In the genomic region with DNA sequence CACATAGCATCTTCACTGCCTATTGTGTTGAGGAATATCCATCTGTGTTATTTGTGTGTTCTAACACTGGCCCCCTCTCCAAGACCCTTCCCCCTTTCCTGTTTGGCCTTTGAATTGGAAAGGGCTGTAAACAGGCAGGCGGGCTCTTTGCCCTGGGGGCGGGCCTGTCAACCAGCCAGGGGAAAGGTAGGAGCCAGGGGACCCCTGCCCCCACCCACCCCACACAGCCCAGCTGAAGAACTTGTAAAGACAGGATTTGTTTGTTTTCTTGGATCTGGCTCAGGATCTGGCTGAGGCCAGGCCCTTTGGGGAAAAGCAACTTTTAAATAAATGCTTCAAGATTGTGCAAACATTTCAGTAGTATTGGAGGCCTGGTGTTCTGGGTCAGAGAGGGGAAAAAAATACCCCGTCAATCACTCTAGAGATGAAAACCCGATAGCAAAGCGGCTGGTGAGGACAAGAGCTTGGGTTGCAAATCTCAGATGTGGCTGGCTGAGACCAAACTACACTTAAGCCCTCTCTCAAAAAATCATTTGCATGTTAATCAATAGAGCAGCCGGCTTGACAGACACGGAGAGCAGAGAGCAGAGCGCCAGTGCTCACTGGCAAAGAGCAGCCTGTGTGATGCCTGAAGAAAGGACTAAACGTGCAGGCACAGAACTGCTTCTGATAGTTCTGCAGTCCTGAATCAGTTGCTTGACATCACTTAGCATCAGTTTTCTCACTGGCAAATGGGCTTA, we compare ENCODE assay signal across 11 mouse cellular contexts. TPM values are rescaled to one million over a fixed set of nuclear protein-coding genes. Genes with fewer than 3 reads are reported as not detected.
DNase-seq lines count a peak whose midpoint lies in the region; ATAC-seq and TF ChIP-seq lines count a peak whose summit lies in the region.
"Had no signal": no experiment of that assay in that cellular context is flagged by ENCODE, and none has a peak within 500 bp of the region (broad histone marks: within the 10 kb centered on the region; RNA-seq: fewer than 3 reads in every experiment).

No protein-coding gene starts in this region.

- TF ChIP-seq POLR2A in heart, adult 2 months (IDR thresholded peaks at IDR 0.05; ENCODE audit: insufficient read depth, low read depth, low read length): no peak

- no peaks in the 10 kb centered on the region for H3K36me3 ChIP-seq in forebrain, embryonic 11.5 days (ENCODE audit: control insufficient read depth, insufficient read depth, low read length)
- no peaks in the 10 kb centered on the region for H3K36me3 ChIP-seq in limb, embryonic 11.5 days (ENCODE audit: control insufficient read depth, insufficient read depth, low read length)
- H3K36me3 ChIP-seq in heart, adult 2 months (ENCODE audit: control insufficient read depth, insufficient read depth, low read length): no peaks in the 10 kb centered on the region
- H3K36me3 ChIP-seq: stomach, embryonic 15.5 days had no signal

- H3K27me3 ChIP-seq in forebrain, embryonic 11.5 days (ENCODE audit: control insufficient read depth, insufficient read depth, low read length): peaks cover 28% of the 10 kb centered on the region
- peaks cover 12% of the 10 kb centered on the region; the same call in 1 of the 2 replicates for H3K27me3 ChIP-seq in limb, embryonic 11.5 days (ENCODE audit: control insufficient read depth, insufficient read depth, low read length)
- H3K27me3 ChIP-seq in heart, adult 2 months (ENCODE audit: control insufficient read depth, insufficient read depth, low read length): no peaks in the 10 kb centered on the region

- DNase-seq in gastrocnemius, postnatal 14 days: peak; percentile 18
- no peak for DNase-seq in gastrocnemius, adult 8-10 months (ENCODE audit: low spot score in 2 of 2)
- peak; percentile 14 for DNase-seq in adipocyte (ENCODE audit: low spot score)
- peak; percentile 58 for DNase-seq in forebrain, embryonic 11.5 days (ENCODE audit: low spot score)
- DNase-seq in limb, embryonic 11.5 days (ENCODE audit: low spot score): peak; percentile 62
- no peak for DNase-seq in heart, adult 2 months
- DNase-seq in thymus, postnatal 14 days: no peak
- DNase-seq in left cerebral cortex, adult 18-20 months (ENCODE audit: low spot score in 2 of 2): no peak

- no peaks in the 10 kb centered on the region for H3K79me2 ChIP-seq in heart, adult 2 months (replicated peaks; ENCODE audit: control insufficient read depth, insufficient read depth, low read length)

- intact Hi-C loops in gastrocnemius, postnatal 14 days (cut with DNase I; ENCODE audit: low total_unique reads): no loop called here
- intact Hi-C loops in heart, adult 2 months (cut with DNase I): no loop called here

- no peak overlapping the region for H3K4me3 ChIP-seq in forebrain, embryonic 11.5 days (ENCODE audit: low read depth, low read length)
- no peak overlapping the region for H3K4me3 ChIP-seq in limb, embryonic 11.5 days (ENCODE audit: low read depth, low read length)
- H3K4me3 ChIP-seq in heart, adult 2 months: no peak overlapping the region
- H3K4me3 ChIP-seq: stomach, embryonic 15.5 days had no signal

- no peak overlapping the region for H3K27ac ChIP-seq in forebrain, embryonic 11.5 days (ENCODE audit: low read depth, low read length)
- H3K27ac ChIP-seq in limb, embryonic 11.5 days (replicated peaks; ENCODE audit: low read depth, low read length): peak overlapping the region; percentile 49; the same call in 1 of the 2 replicates
- no peak overlapping the region for H3K27ac ChIP-seq in heart, adult 2 months
- H3K27ac ChIP-seq: stomach, embryonic 15.5 days had no signal

- no peak; the same call in 1 of the 2 replicates for ATAC-seq in forebrain, embryonic 11.5 days (replicated peaks; ENCODE audit: low FRiP score)
- 0 out of 2 replicates have a peak, but pooled peaks have one; percentile 26 for ATAC-seq in limb, embryonic 11.5 days (ENCODE audit: insufficient number of reproducible peaks, low FRiP score, low TSS enrichment, low read depth)

- WGBS in forebrain, embryonic 11.5 days: 8% methylated on average over 9 of the region's 9 CpGs
- 9% methylated on average over 9 of the region's 9 CpGs for WGBS in limb, embryonic 11.5 days
- 48% methylated on average over 9 of the region's 9 CpGs for WGBS in heart, adult 2 months

- no peak overlapping the region for H3K4me2 ChIP-seq in forebrain, embryonic 11.5 days (ENCODE audit: low read depth, low read length, severe bottlenecking)
- no peak overlapping the region for H3K4me2 ChIP-seq in limb, embryonic 11.5 days (ENCODE audit: low read depth, severe bottlenecking)
- H3K4me2 ChIP-seq: stomach, embryonic 15.5 days had no signal

- H3K4me1 ChIP-seq in forebrain, embryonic 11.5 days (replicated peaks; ENCODE audit: control insufficient read depth, insufficient read depth, low read length): peaks cover 14% of the 10 kb centered on the region; the same call in 1 of the 2 replicates
- peaks cover 17% of the 10 kb centered on the region for H3K4me1 ChIP-seq in limb, embryonic 11.5 days (ENCODE audit: control insufficient read depth, insufficient read depth, low read length)
- H3K4me1 ChIP-seq in heart, adult 2 months (ENCODE audit: control insufficient read depth, insufficient read depth, low read length): no peaks in the 10 kb centered on the region

- no peak overlapping the region for H3K9ac ChIP-seq in forebrain, embryonic 11.5 days (ENCODE audit: low read length)
- H3K9ac ChIP-seq in limb, embryonic 11.5 days (ENCODE audit: low read length): no peak overlapping the region
- H3K9ac ChIP-seq in heart, adult 2 months (ENCODE audit: low read depth, low read length): no peak overlapping the region
- H3K9ac ChIP-seq: stomach, embryonic 15.5 days had no signal

- H3K9me3 ChIP-seq in forebrain, embryonic 11.5 days (ENCODE audit: control insufficient read depth, low read length): no peaks in the 10 kb centered on the region
- no peaks in the 10 kb centered on the region for H3K9me3 ChIP-seq in limb, embryonic 11.5 days (ENCODE audit: control insufficient read depth, low read length)
- H3K9me3 ChIP-seq: stomach, embryonic 15.5 days had no signal

- no peak for TF ChIP-seq EP300 in heart, adult 2 months (IDR thresholded peaks at IDR 0.05; ENCODE audit: insufficient read depth, low read depth, low read length)

- TF ChIP-seq CTCF in heart, adult 2 months (IDR thresholded peaks at IDR 0.05): no peak

RNA-seq across cellular contexts. Expression of gene Gm12830, which starts 2.4 kb away (rescaled TPM):
- not detected for total RNA-seq in gastrocnemius, postnatal 14 days (2021)
- not detected for total RNA-seq in gastrocnemius, adult 8-10 months (2022)
- polyA plus RNA-seq in forebrain, embryonic 11.5 days (2014; fragmentation: Nextera tagmentation; extraction: Ambion mirVana): not detected in 2 replicates
- polyA plus RNA-seq in limb, embryonic 11.5 days (2014; fragmentation: Nextera tagmentation; extraction: Ambion mirVana): not detected in 2 replicates
- not detected for total RNA-seq in heart, adult 2 months (2021)
- not detected in 2 replicates for polyA plus RNA-seq in heart, adult 2 months (2012; rRNA removed)
- total RNA-seq in left cerebral cortex, adult 18-20 months (2021): not detected
- total RNA-seq: common myeloid progenitor, adult 5-6 weeks had no signal
- polyA plus RNA-seq: limb, embryonic 14.5 days; stomach, embryonic 15.5 days had no signal

Comparison
In these comparisons a context has a peak if more than half of its experiments do, and no peak if none do; other contexts are left out.
1. DNase-seq: peak in gastrocnemius, postnatal 14 days (single experiment), adipocyte (single experiment), forebrain, embryonic 11.5 days (single experiment) and limb, embryonic 11.5 days (single experiment); none in gastrocnemius, adult 8-10 months (0 of 2), heart, adult 2 months (0 of 2), thymus, postnatal 14 days (single experiment) and left cerebral cortex, adult 18-20 months (0 of 2).